Mouse (Mus musculus): ENCODE measurements around the gene Syn2.

- TF ChIP-seq GATA1 (IDR thresholded peaks at IDR 0.05; ENCODE audit: borderline replicate concordance, low read length) (no peak), FLI1 (IDR thresholded peaks at IDR 0.05; ENCODE audit: low read length) (no peak)
Observed at GRCm38 (mm10) chr6:115227529-115227928, 92.8 kb downstream of the Syn2 start.

Data from megakaryocyte, embryonic 14.5 days (primary cell).